Mouse (Mus musculus): ENCODE results near the gene Grpr. TPM values are rescaled to one million over a fixed set of nuclear protein-coding genes. Genes with fewer than 3 reads are reported as not detected.

Gene Grpr
- polyA plus RNA-seq, 1 experiment from 2014 or later = not detected

GRCm38 (mm10) chrX:163502088-163502487, 47.4 kb downstream of the Grpr start:
- H3K4me1 ChIP-seq (ENCODE audit: insufficient read depth) = no peaks in the 10 kb centered on the region
- H3K4me2 ChIP-seq (ENCODE audit: low read depth, low read length) = no peak overlapping the region
- ATAC-seq (no peak), DNase-seq (no peak)
- no peaks in the 10 kb centered on the region for H3K36me3 ChIP-seq (replicated peaks; ENCODE audit: insufficient read depth, low read length)
- H3K4me3 ChIP-seq (ENCODE audit: low read depth, low read length) = no peak overlapping the region
- no peak overlapping the region for H3K27ac ChIP-seq (ENCODE audit: low read depth)
- no peak for TF ChIP-seq EP300 (IDR thresholded peaks at IDR 0.05; ENCODE audit: low read depth)
- no peak for TF ChIP-seq CTCF (IDR thresholded peaks at IDR 0.05; ENCODE audit: low read depth)
- H3K27me3 ChIP-seq (ENCODE audit: insufficient read depth, low read length) = no peaks in the 10 kb centered on the region
- H3K9me3 ChIP-seq (ENCODE audit: low read length) = no peaks in the 10 kb centered on the region
- WGBS (ENCODE audit: insufficient replicate concordance) = 60% methylated on average over 3 of the region's 3 CpGs
- no peak overlapping the region for H3K9ac ChIP-seq (replicated peaks)

Other genes starting within 250 kb of the Grpr start
- gene Rnf138rt1, start 211.7 kb upstream of the Grpr start, polyA plus RNA-seq (2015; fragmentation: Nextera tagmentation; extraction: Ambion mirVana) = not detected in 2 replicates

Data from liver, postnatal 0 days (tissue).